Mouse (Mus musculus) stomach, embryonic 14.5 days (tissue): Measurements from ENCODE around the gene Myo9b. TPM values are rescaled to one million over a fixed set of nuclear protein-coding genes. Genes with fewer than 3 reads are reported as not detected.
A peak's percentile ranks its signal among the peaks of the same experiment; 100 is the strongest.

Experiments
- ATAC-seq: fragments of 200-750 bp; cut with Nextera tagmentation; 2 replicates; pipeline ENCODE4 v1.8.0; 2017; ENCODE audit warnings: low read depth, moderate TSS enrichment; ENCODE audit not compliant: insufficient number of reproducible peaks, insufficient read depth, low FRiP score
- H3K27ac ChIP-seq: fragments of 300-500 bp; sonication (generic); 2 replicates; pipeline ENCODE4 v1.5.1; 2014; ENCODE audit warnings: mild to moderate bottlenecking, low read length, moderate library complexity, mixed read lengths
- H3K27me3 ChIP-seq: fragments of 300-500 bp; sonication (generic); 2 replicates; pipeline ENCODE4 v1.6.1; 2014; ENCODE audit warnings: low read length, control low read depth, mixed read lengths; ENCODE audit not compliant: control insufficient read depth, insufficient read depth
- H3K36me3 ChIP-seq: fragments of 300-500 bp; sonication (generic); 2 replicates; pipeline ENCODE4 v1.6.1; 2014; ENCODE audit warnings: mild to moderate bottlenecking, control low read depth, low read length, moderate library complexity, mixed read lengths; ENCODE audit not compliant: control insufficient read depth, insufficient read depth
- H3K4me1 ChIP-seq: fragments of 300-500 bp; sonication (generic); 2 replicates; pipeline ENCODE4 v1.6.1; 2014; ENCODE audit warnings: low read length, control low read depth, mixed read lengths; ENCODE audit not compliant: control insufficient read depth, insufficient read depth
- H3K4me2 ChIP-seq: fragments of 300-500 bp; sonication (generic); replicated peaks from 2 replicates; pipeline ENCODE4 v1.6.1; 2014; ENCODE audit warnings: low read depth, low read length, control low read depth
- H3K4me3 ChIP-seq: fragments of 300-500 bp; sonication (generic); 2 replicates; pipeline ENCODE4 v1.5.1; 2014; ENCODE audit warnings: low read depth, low read length, control low read depth
- H3K9ac ChIP-seq: fragments of 300-500 bp; sonication (generic); replicated peaks from 2 replicates; pipeline ENCODE4 v1.6.1; 2014; ENCODE audit warnings: low read depth, mild to moderate bottlenecking, control low read depth, low read length, moderate library complexity, mixed read lengths
- H3K9me3 ChIP-seq: fragments of 300-500 bp; sonication (generic); 2 replicates; pipeline ENCODE4 v1.6.1; 2016; ENCODE audit warnings: low read depth, low read length, control low read depth; ENCODE audit not compliant: control insufficient read depth
- WGBS: fragments of 180-500 bp; shearing (Covaris S2); extraction: QIAGEN DNeasy Blood & Tissue Kit; methylation state at CpG from one replicate; pipeline ENCODE4 v1.1.7; 2014; 5-methylcytosine and 5-hydroxymethylcytosine counted together
- polyA plus RNA-seq: library from polyadenylated mRNA; unstranded; fragments of >200 nt; fragmentation: Nextera tagmentation; extraction: Ambion mirVana; gene quantifications from 2 replicates; pipeline ENCODE4 v1.2.1, GENCODE M21; 2014

Myo9b gene
- polyA plus RNA-seq, 1 experiment from 2014 or later: 22.5 TPM

- Histone ChIP-seq H3K4me1 (no peaks in the 10 kb centered on the region), H3K9me3 (no peaks in the 10 kb centered on the region), H3K36me3 (peaks cover 85% of the 10 kb centered on the region), H3K27me3 (no peaks in the 10 kb centered on the region), H3K4me3 (no peak overlapping the region), H3K9ac (no peak overlapping the region), H3K4me2 (no peak overlapping the region), H3K27ac (no peak overlapping the region)
- no peak for ATAC-seq
- 91% methylated on average over 1 of the region's 1 CpGs for WGBS
Observed at GRCm38 (mm10) chr8:71351520-71351919, 79.0 kb downstream of the Myo9b start.

GRCm38 (mm10) chr8:71358026-71358425 lies 85.5 kb downstream of the Myo9b start:
- Histone ChIP-seq H3K9me3 (no peaks in the 10 kb centered on the region), H3K27ac (no peak overlapping the region), H3K4me2 (no peak overlapping the region), H3K9ac (no peak overlapping the region), H3K4me3 (no peak overlapping the region), H3K4me1 (no peaks in the 10 kb centered on the region), H3K27me3 (no peaks in the 10 kb centered on the region), H3K36me3 (peaks cover 62% of the 10 kb centered on the region)
- 83% methylated on average over 3 of the region's 3 CpGs for WGBS
- no peak for ATAC-seq

GRCm38 (mm10) chr8:71366771-71367528 lies 94.4 kb downstream of the Myo9b start, which contains the start of gene Use1:
Use1 (plus strand) TSS chr8:71366848.
- Histone ChIP-seq H3K4me2 (peak within 1 kb of the TSS; percentile 78), H3K4me1 (peaks cover 13% of the 10 kb centered on the region), H3K27me3 (no peaks in the 10 kb centered on the region), H3K36me3 (peaks cover 10% of the 10 kb centered on the region; the same call in 1 of the 2 replicates), H3K9me3 (no peaks in the 10 kb centered on the region), H3K27ac (peak within 1 kb of the TSS; percentile 86), H3K4me3 (peak within 1 kb of the TSS; percentile 52), H3K9ac (peak within 1 kb of the TSS; percentile 57)
- ATAC-seq: peak; percentile 84
- WGBS: under 1% methylated on average over 56 of the region's 56 CpGs

GRCm38 (mm10) chr8:71367529-71368176 lies 95.1 kb downstream of the Myo9b start:
- H3K4me1 ChIP-seq: peaks cover 13% of the 10 kb centered on the region
- H3K9ac ChIP-seq: peak overlapping the region; percentile 57
- 45% methylated on average over 17 of the region's 17 CpGs for WGBS
- peak overlapping the region; percentile 78 for H3K4me2 ChIP-seq
- peak overlapping the region; percentile 52 for H3K4me3 ChIP-seq
- H3K9me3 ChIP-seq: no peaks in the 10 kb centered on the region
- H3K27me3 ChIP-seq: no peaks in the 10 kb centered on the region
- ATAC-seq: no peak
- H3K27ac ChIP-seq: peak overlapping the region; percentile 86
- H3K36me3 ChIP-seq: peaks cover 12% of the 10 kb centered on the region; the same call in 1 of the 2 replicates

- Histone ChIP-seq H3K4me1 (peaks cover 13% of the 10 kb centered on the region), H3K9me3 (no peaks in the 10 kb centered on the region), H3K27ac (no peak overlapping the region), H3K4me2 (peak overlapping the region; percentile 78), H3K4me3 (0 out of 2 replicates have a peak overlapping the region, but pooled peaks have one; percentile 52), H3K9ac (no peak overlapping the region), H3K36me3 (peaks cover 17% of the 10 kb centered on the region), H3K27me3 (no peaks in the 10 kb centered on the region)
- ATAC-seq: no peak
Observed at GRCm38 (mm10) chr8:71368366-71368765, 95.9 kb downstream of the Myo9b start.

GRCm38 (mm10) chr8:71369040-71369718 lies 96.7 kb downstream of the Myo9b start:
- Histone ChIP-seq H3K9ac (no peak overlapping the region), H3K36me3 (peaks cover 25% of the 10 kb centered on the region), H3K27me3 (no peaks in the 10 kb centered on the region), H3K4me3 (no peak overlapping the region), H3K4me1 (peaks cover 13% of the 10 kb centered on the region), H3K9me3 (no peaks in the 10 kb centered on the region), H3K4me2 (no peak overlapping the region), H3K27ac (no peak overlapping the region)
- no peak for ATAC-seq
- 91% methylated on average over 10 of the region's 10 CpGs for WGBS

- Histone ChIP-seq H3K27ac (0 out of 2 replicates have a peak overlapping the region, but pooled peaks have one; percentile 44), H3K36me3 (peaks cover 41% of the 10 kb centered on the region), H3K4me2 (peak overlapping the region; percentile 44), H3K9ac (peak overlapping the region; percentile 19), H3K4me3 (peak overlapping the region; percentile 53), H3K4me1 (peaks cover 15% of the 10 kb centered on the region), H3K9me3 (no peaks in the 10 kb centered on the region), H3K27me3 (no peaks in the 10 kb centered on the region)
- 21% methylated on average over 5 of the region's 5 CpGs for WGBS
- ATAC-seq: no peak
Observed at GRCm38 (mm10) chr8:71370711-71371235, 98.3 kb downstream of the Myo9b start.

GRCm38 (mm10) chr8:71371236-71371848 lies 98.8 kb downstream of the Myo9b start, which contains the start of gene Ocel1:
Ocel1 (plus strand) TSS chr8:71371298.
- H3K27me3 ChIP-seq: no peaks in the 10 kb centered on the region
- peak within 1 kb of the TSS; percentile 44; the same call in 1 of the 2 replicates for H3K27ac ChIP-seq
- H3K4me1 ChIP-seq: peaks cover 21% of the 10 kb centered on the region
- peak; percentile 88 for ATAC-seq
- H3K4me3 ChIP-seq: peak within 1 kb of the TSS; percentile 53
- H3K9me3 ChIP-seq: no peaks in the 10 kb centered on the region
- under 1% methylated on average over 66 of the region's 68 CpGs for WGBS
- H3K9ac ChIP-seq: peak within 1 kb of the TSS; percentile 19
- H3K36me3 ChIP-seq: peaks cover 42% of the 10 kb centered on the region
- H3K4me2 ChIP-seq: peak within 1 kb of the TSS; percentile 44
